Mouse (Mus musculus): ENCODE results near the gene Fam196a. TPM values are rescaled to one million over a fixed set of nuclear protein-coding genes. Genes with fewer than 3 reads are reported as not detected.

Gene Fam196a
- 14.0 and 15.9 TPM in 2 replicates for polyA plus RNA-seq (2014; fragmentation: Nextera tagmentation; extraction: Ambion mirVana)

DNA sequence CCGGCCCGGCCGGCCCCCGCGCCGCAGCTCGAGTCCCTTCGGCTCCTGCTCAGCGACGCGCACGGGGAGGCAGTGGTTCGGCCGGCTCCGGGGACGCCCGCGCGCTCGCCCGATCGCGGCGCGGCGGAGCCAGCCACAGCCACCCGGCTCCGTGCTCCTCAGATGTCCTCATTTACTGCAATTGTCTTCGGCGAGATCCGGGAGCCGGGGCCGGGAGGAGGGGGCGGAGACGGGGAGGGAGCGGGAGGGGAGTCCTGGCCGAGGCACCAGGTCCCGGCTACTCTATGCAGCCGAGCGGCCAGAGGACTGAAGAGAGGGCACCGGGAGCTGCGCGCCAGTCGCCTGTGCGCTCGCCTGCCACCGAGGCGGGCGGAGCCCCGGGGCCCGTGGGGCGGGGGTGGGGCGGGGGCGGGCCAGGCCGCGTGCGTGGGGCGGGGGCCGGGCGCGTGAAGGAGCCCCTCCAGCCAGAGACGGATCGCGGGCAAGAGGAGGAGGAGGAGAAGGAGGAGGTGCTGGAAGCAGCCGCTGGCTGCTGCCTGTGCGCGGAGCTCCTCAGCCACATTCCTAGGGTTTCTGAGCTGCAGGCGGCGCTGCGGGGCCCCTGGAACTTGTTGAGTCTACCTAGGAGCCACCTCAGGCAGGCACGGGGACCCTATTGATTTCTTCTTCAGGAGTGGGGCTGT is at the start of gene Fam196a:
Fam196a (minus strand) TSS at position 504 of the 683 bp plus-strand sequence.
- DNase-seq (ENCODE audit: low spot score) (peak; percentile 61), ATAC-seq (ENCODE audit: low FRiP score) (peak; percentile 90)
- WGBS: under 1% methylated on average over 43 of the region's 71 CpGs
- Histone ChIP-seq H3K4me2 (replicated peaks) (peak within 1 kb of the TSS; percentile 70), H3K4me1 (replicated peaks; ENCODE audit: control insufficient read depth, insufficient read depth, low read length) (peaks cover 14% of the 10 kb centered on the region; the same call in 1 of the 2 replicates), H3K9ac (peak within 1 kb of the TSS; percentile 78), H3K36me3 (replicated peaks; ENCODE audit: control insufficient read depth, insufficient read depth) (no peaks in the 10 kb centered on the region), H3K27me3 (ENCODE audit: control insufficient read depth, insufficient read depth, low read length) (no peaks in the 10 kb centered on the region; the same call in 1 of the 2 replicates), H3K9me3 (ENCODE audit: control insufficient read depth, low read length) (no peaks in the 10 kb centered on the region), H3K4me3 (replicated peaks; ENCODE audit: low read length) (peak within 1 kb of the TSS; percentile 48), H3K27ac (peak within 1 kb of the TSS; percentile 70)

DNA sequence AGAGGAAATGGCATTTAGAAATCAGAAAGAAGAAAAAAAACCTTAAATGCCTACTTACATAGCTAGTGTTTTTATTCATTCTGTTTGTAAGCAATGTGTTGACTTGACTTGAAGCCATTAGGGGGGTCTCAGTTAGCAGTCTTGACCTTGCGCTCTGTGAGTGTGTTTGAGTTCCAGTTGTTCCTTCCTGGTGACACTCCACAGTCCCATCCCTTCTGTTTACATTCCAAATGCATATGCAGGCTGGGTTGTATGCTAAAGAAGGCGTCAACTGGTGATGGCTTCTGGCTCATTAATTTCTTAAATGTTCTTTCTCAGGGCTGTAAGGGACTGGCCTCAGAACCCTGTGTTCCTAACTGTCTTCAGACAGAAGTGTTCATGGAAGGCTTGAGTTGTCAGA is 23.4 kb upstream of the Fam196a start:
- Histone ChIP-seq H3K36me3 (replicated peaks; ENCODE audit: control insufficient read depth, insufficient read depth) (no peaks in the 10 kb centered on the region), H3K27me3 (ENCODE audit: control insufficient read depth, insufficient read depth, low read length) (no peaks in the 10 kb centered on the region), H3K9ac (no peak overlapping the region), H3K4me2 (replicated peaks) (no peak overlapping the region), H3K4me3 (replicated peaks; ENCODE audit: low read length) (no peak overlapping the region), H3K27ac (no peak overlapping the region), H3K9me3 (ENCODE audit: control insufficient read depth, low read length) (no peaks in the 10 kb centered on the region), H3K4me1 (replicated peaks; ENCODE audit: control insufficient read depth, insufficient read depth, low read length) (no peaks in the 10 kb centered on the region)
- ATAC-seq (ENCODE audit: low FRiP score) (no peak), DNase-seq (ENCODE audit: low spot score) (no peak)
- WGBS: 74% methylated on average over 2 of the region's 2 CpGs

DNA sequence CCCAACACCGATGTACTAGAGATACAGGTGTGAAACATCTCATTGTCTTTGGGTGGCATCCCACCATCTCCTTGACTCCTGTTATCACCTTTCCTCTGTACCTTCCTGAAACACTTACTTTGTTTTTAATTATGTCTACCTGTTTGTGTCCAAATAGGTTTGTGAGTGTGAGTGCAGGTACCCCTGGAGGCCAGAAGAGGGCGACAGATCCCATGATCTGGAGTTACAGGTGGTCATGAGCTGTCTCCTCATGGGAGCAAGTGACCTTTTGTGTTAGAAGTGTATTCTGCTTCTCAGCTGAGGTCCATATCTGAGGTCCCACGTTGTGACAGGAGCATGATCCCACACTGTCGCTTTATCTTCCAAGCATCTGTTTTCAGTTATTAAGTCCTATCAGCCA is 22.6 kb upstream of the Fam196a start:
- DNase-seq (ENCODE audit: low spot score) (no peak), ATAC-seq (ENCODE audit: low FRiP score) (no peak)
- Histone ChIP-seq H3K9me3 (ENCODE audit: control insufficient read depth, low read length) (no peaks in the 10 kb centered on the region), H3K4me1 (replicated peaks; ENCODE audit: control insufficient read depth, insufficient read depth, low read length) (no peaks in the 10 kb centered on the region), H3K4me2 (replicated peaks) (no peak overlapping the region), H3K36me3 (replicated peaks; ENCODE audit: control insufficient read depth, insufficient read depth) (no peaks in the 10 kb centered on the region), H3K4me3 (replicated peaks; ENCODE audit: low read length) (no peak overlapping the region), H3K27me3 (ENCODE audit: control insufficient read depth, insufficient read depth, low read length) (no peaks in the 10 kb centered on the region), H3K9ac (no peak overlapping the region), H3K27ac (no peak overlapping the region)
- WGBS: 62% methylated on average over 4 of the region's 4 CpGs

DNA sequence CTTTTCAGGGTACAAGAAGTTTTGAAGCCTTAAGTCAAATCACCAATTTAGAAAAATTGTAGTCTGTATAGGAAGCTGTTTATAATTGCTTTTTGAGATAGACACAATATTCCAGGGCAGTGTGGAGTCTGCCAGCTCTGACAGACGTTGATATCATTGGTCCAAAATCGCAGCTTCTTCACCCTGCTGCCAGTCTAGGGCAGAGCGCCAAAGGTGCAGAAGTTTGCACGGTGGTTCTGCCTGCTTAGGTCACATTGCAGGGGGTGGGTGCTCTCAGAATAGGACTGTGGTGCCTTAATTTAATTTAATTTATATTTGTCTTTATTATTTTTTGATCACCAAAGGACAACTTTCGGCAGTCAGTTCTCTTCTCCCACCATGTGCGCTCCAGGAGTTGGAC is 20.9 kb upstream of the Fam196a start:
- no peak for ATAC-seq (ENCODE audit: low FRiP score)
- WGBS: 90% methylated on average over 6 of the region's 6 CpGs
- H3K4me3 ChIP-seq (replicated peaks; ENCODE audit: low read length): no peak overlapping the region
- DNase-seq (ENCODE audit: low spot score): no peak
- H3K9ac ChIP-seq: no peak overlapping the region
- no peak overlapping the region for H3K27ac ChIP-seq
- H3K4me1 ChIP-seq (replicated peaks; ENCODE audit: control insufficient read depth, insufficient read depth, low read length): no peaks in the 10 kb centered on the region
- no peak overlapping the region for H3K4me2 ChIP-seq (replicated peaks)
- H3K36me3 ChIP-seq (replicated peaks; ENCODE audit: control insufficient read depth, insufficient read depth): no peaks in the 10 kb centered on the region
- H3K9me3 ChIP-seq (ENCODE audit: control insufficient read depth, low read length): no peaks in the 10 kb centered on the region
- H3K27me3 ChIP-seq (ENCODE audit: control insufficient read depth, insufficient read depth, low read length): no peaks in the 10 kb centered on the region

DNA sequence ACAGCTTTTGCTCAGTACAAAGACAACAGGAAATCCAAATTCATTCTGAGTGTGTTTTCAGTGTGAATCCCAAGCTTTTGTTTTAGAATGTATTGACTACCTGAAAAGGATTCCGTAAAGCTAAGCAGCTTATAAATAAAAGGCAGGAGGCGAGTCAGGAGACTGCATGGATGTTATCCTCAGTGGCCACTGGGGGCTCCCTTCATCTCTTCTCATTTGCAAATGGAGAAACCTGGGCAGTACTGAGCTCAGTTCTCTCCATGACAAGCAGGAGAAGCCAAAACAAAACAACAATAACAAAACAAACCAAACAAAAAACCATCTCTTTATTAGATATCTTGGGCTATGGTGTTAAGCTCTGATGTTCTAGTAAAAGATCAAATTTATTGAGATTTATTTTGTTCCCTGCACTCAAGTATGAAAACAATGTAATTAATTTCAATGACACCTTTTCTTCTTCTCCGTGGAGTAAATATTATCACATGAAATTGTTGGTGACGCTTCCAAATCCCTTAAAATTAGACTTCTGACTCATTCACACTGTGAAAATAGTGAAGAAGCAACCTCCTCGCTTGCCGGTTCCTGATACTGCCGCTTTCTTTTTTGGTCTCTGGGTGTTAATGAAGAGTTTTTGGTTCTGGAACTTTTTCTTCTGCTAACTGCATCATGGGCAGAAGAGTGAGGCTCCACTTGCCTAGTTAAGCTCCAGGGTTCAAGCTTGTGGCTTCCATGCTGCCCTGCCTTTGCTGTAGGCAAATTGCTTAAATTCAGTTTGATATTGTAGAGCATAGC is 7.9 kb upstream of the Fam196a start:
- Histone ChIP-seq H3K27me3 (ENCODE audit: control insufficient read depth, insufficient read depth, low read length) (no peaks in the 10 kb centered on the region), H3K9ac (no peak overlapping the region), H3K4me3 (replicated peaks; ENCODE audit: low read length) (no peak overlapping the region), H3K36me3 (replicated peaks; ENCODE audit: control insufficient read depth, insufficient read depth) (no peaks in the 10 kb centered on the region), H3K27ac (no peak overlapping the region), H3K4me1 (replicated peaks; ENCODE audit: control insufficient read depth, insufficient read depth, low read length) (no peaks in the 10 kb centered on the region), H3K9me3 (ENCODE audit: control insufficient read depth, low read length) (no peaks in the 10 kb centered on the region), H3K4me2 (replicated peaks) (no peak overlapping the region)
- no peak for DNase-seq (ENCODE audit: low spot score)
- 76% methylated on average over 7 of the region's 7 CpGs for WGBS
- ATAC-seq (ENCODE audit: low FRiP score): no peak

DNA sequence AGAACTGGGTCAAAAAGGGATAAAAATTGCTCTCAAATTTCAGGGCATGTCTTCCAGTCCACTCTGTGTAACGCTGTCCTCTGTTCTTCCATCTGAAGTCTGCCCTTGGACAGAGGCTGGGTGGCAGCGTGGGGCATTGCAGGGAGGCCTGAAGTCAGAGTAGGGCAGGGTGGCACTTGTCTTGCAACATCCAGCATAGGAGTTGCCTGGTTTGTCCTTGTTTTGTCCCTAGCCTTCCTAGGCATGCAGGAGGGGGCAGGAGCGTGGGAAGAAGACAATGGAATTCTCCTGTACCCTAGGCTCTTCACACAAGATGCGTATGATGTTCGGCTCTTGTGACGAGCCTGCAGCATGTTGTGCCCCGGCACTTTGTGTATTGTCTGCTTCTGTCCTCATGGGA is 5.5 kb upstream of the Fam196a start:
- Histone ChIP-seq H3K27ac (no peak overlapping the region), H3K4me1 (replicated peaks; ENCODE audit: control insufficient read depth, insufficient read depth, low read length) (no peaks in the 10 kb centered on the region; the same call in 1 of the 2 replicates), H3K9me3 (ENCODE audit: control insufficient read depth, low read length) (no peaks in the 10 kb centered on the region), H3K36me3 (replicated peaks; ENCODE audit: control insufficient read depth, insufficient read depth) (no peaks in the 10 kb centered on the region), H3K27me3 (ENCODE audit: control insufficient read depth, insufficient read depth, low read length) (no peaks in the 10 kb centered on the region; the same call in 1 of the 2 replicates), H3K4me2 (replicated peaks) (no peak overlapping the region), H3K9ac (no peak overlapping the region), H3K4me3 (replicated peaks; ENCODE audit: low read length) (no peak overlapping the region)
- 64% methylated on average over 7 of the region's 7 CpGs for WGBS
- DNase-seq (ENCODE audit: low spot score) (no peak), ATAC-seq (ENCODE audit: low FRiP score) (no peak)

DNA sequence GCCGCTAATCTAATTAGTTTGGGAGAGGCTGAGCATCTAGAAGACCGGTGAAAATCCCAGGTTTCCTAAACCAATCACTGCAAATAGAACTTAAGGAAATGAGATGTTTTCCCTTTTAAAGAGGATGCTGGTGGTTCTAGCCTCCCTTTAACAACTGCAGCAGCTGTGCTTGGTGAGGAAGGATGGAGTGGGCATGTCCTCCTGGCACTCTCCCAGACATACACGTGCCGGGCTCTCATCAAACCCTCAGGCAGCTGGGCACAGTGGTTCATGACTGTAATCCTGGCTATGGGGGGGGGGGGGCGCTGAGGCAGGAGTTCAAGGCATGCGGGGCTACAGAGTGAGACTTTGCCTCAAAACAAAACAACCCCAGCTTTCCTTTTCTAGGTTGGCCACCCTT is 4.8 kb upstream of the Fam196a start:
- ATAC-seq (ENCODE audit: low FRiP score): no peak
- 71% methylated on average over 6 of the region's 6 CpGs for WGBS

DNA sequence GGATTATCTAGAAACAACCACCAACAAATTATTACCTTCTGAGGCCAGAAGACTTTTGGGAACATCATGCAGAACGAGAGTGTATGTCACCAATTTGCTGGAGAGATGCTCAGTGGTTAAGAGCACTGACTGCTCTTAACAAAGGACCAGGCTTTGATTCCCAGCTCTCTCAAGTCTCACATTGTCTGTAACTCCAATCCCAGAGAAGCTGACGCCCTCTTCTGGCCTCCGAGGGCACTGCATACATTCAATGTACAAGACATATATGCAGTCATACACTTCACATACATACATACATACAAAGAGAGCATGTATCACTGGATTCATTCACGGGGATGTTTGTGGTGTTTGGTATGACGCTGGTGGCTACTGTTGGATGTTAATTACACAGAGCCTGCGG is 3.7 kb upstream of the Fam196a start:
- Histone ChIP-seq H3K9me3 (ENCODE audit: control insufficient read depth, low read length) (no peaks in the 10 kb centered on the region), H3K4me2 (replicated peaks) (no peak overlapping the region), H3K9ac (no peak overlapping the region), H3K27ac (no peak overlapping the region), H3K36me3 (replicated peaks; ENCODE audit: control insufficient read depth, insufficient read depth) (no peaks in the 10 kb centered on the region), H3K27me3 (ENCODE audit: control insufficient read depth, insufficient read depth, low read length) (no peaks in the 10 kb centered on the region; the same call in 1 of the 2 replicates), H3K4me1 (replicated peaks; ENCODE audit: control insufficient read depth, insufficient read depth, low read length) (peaks cover 5% of the 10 kb centered on the region; the same call in 1 of the 2 replicates), H3K4me3 (replicated peaks; ENCODE audit: low read length) (no peak overlapping the region)
- no peak for ATAC-seq (ENCODE audit: low FRiP score)
- DNase-seq (ENCODE audit: low spot score): no peak
- 95% methylated on average over 6 of the region's 6 CpGs for WGBS

More for the DNA sequence above, 4.8 kb upstream of the Fam196a start:
- Histone ChIP-seq H3K9ac (no peak overlapping the region), H3K9me3 (ENCODE audit: control insufficient read depth, low read length) (no peaks in the 10 kb centered on the region), H3K4me3 (replicated peaks; ENCODE audit: low read length) (no peak overlapping the region), H3K27me3 (ENCODE audit: control insufficient read depth, insufficient read depth, low read length) (no peaks in the 10 kb centered on the region; the same call in 1 of the 2 replicates), H3K4me1 (replicated peaks; ENCODE audit: control insufficient read depth, insufficient read depth, low read length) (no peaks in the 10 kb centered on the region; the same call in 1 of the 2 replicates), H3K4me2 (replicated peaks) (no peak overlapping the region), H3K27ac (no peak overlapping the region), H3K36me3 (replicated peaks; ENCODE audit: control insufficient read depth, insufficient read depth) (no peaks in the 10 kb centered on the region)
- no peak for DNase-seq (ENCODE audit: low spot score)

DNA sequence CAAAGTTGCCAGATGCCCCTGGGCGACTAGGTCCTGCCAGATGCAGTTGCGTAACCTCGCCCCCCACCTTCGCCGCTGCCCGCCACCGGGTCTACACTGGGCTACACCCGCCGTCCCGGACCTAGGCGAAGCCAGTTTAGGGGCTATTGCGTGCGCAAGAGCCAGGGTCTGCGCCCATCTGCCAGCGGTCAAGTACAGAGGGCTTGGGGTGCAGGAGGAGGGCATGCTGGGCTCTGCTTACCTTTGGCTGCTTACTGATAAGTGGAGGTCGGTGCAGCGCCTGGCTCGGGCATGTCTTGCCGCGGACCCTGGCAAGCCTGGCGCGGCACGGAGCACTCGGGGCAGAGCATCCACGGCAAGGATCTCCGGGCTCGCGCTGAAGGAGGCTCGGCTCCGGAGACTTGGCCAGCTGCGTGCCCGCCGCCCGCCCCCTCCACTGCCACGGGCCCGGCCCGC is 731 bp downstream of the Fam196a start:
- H3K27ac ChIP-seq: peak overlapping the region; percentile 70
- peak overlapping the region; percentile 48 for H3K4me3 ChIP-seq (replicated peaks; ENCODE audit: low read length)
- 2% methylated on average over 33 of the region's 37 CpGs for WGBS
- H3K4me2 ChIP-seq (replicated peaks): peak overlapping the region; percentile 70
- DNase-seq (ENCODE audit: low spot score): no peak
- H3K4me1 ChIP-seq (replicated peaks; ENCODE audit: control insufficient read depth, insufficient read depth, low read length): peaks cover 14% of the 10 kb centered on the region; the same call in 1 of the 2 replicates
- H3K27me3 ChIP-seq (ENCODE audit: control insufficient read depth, insufficient read depth, low read length): no peaks in the 10 kb centered on the region; the same call in 1 of the 2 replicates
- H3K36me3 ChIP-seq (replicated peaks; ENCODE audit: control insufficient read depth, insufficient read depth): no peaks in the 10 kb centered on the region
- no peaks in the 10 kb centered on the region for H3K9me3 ChIP-seq (ENCODE audit: control insufficient read depth, low read length)
- H3K9ac ChIP-seq: peak overlapping the region; percentile 78
- ATAC-seq (ENCODE audit: low FRiP score): peak; percentile 53
